Mouse (Mus musculus): ENCODE measurements around the gene Pyroxd1. TPM values are rescaled to one million over a fixed set of nuclear protein-coding genes. Genes with fewer than 3 reads are reported as not detected.
A peak's percentile ranks its signal among the peaks of the same experiment; 100 is the strongest.
"Not testable (repeated sequence)": the region's sequence is repeated elsewhere in the genome, so short reads cannot be mapped to it uniquely, and the experiment has no call there.

Gene Pyroxd1
- 10 to 100 TPM; 18.8 to 20.0 TPM for polyA plus RNA-seq (2017; shearing (Covaris generic))

- ATAC-seq = peak; percentile 87
Observed at GRCm38 (mm10) chr6:142345440-142346038, at the start of gene Pyroxd1. Gene Pyroxd1 (plus strand): TSS chr6:142345654.

- no peak for ATAC-seq
Observed at GRCm38 (mm10) chr6:142298098-142298497, 47.4 kb upstream of the Pyroxd1 start, which contains the start of gene Iapp. Gene Iapp (plus strand): TSS chr6:142298423.

GRCm38 (mm10) chr6:142305076-142305475 lies 40.4 kb upstream of the Pyroxd1 start:
- ATAC-seq = no peak

GRCm38 (mm10) chr6:142314285-142314684 lies 31.2 kb upstream of the Pyroxd1 start:
- no peak for ATAC-seq

DNA sequence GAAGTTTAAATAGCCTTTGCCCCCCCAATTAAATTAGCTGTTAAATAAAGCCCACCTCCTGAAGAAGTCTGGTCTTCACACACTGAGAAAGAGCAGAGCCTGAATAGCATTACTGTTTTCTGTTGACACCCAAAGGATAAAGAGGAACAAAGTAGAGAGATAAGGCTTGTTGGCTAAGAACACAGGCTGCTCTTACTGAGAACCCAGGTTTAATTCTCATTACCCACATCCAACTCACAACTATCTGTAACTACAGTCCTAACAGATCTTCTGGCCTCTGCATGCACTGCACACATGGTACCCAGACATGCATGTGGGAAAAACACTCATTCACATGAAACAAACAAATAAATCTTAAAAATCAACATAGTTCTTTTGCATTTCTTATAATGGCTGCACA lies 28.3 kb upstream of the Pyroxd1 start:
- ATAC-seq = no peak

DNA sequence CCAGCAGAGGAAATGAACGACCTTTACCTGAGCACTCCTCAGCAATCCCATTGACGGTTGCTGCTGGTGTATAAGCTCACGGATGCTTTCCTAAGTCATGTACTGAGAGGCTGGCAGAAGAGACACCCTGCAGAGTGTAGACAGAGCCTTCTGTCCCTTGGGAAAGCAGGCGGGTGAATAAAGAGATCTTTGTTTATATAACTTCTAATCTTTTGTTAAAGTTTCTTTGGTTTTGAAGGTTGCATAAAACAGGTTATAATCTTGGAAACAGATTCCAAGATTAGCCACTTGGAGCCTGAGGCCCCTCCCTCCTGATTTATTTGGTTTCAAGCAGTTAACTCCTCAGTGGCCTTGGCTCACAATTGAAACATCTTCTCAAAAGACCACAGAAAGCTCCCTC lies 22.6 kb upstream of the Pyroxd1 start, which contains the start of gene Slco1a5:
TSS of gene Slco1a5 (minus strand) at position 101 of the 400 bp plus-strand sequence.
- ATAC-seq = no peak

GRCm38 (mm10) chr6:142326598-142326997 lies 18.9 kb upstream of the Pyroxd1 start:
- ATAC-seq = no peak

DNA sequence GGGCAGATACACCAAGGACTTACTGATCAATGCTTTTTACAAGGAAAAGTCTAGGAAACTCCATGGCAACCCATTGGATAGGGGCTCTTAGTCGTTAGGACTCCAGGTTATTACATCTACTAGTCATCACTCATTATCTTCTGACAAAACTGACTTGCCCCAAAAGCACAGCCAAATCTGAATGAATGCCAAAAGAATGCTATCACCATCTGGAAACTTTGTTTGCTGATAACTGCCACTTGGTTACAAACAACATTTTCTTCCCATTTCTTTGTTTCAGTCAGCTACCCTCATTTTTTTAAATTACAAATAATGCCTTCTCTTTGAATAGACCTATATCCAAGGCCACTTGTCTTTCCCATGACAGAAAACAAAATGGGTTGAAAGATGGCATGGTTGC lies 16.3 kb upstream of the Pyroxd1 start:
- ATAC-seq = no peak

GRCm38 (mm10) chr6:142338961-142339360 lies 6.5 kb upstream of the Pyroxd1 start:
- ATAC-seq = no peak

GRCm38 (mm10) chr6:142339576-142339975 lies 5.9 kb upstream of the Pyroxd1 start:
- no peak for ATAC-seq

DNA sequence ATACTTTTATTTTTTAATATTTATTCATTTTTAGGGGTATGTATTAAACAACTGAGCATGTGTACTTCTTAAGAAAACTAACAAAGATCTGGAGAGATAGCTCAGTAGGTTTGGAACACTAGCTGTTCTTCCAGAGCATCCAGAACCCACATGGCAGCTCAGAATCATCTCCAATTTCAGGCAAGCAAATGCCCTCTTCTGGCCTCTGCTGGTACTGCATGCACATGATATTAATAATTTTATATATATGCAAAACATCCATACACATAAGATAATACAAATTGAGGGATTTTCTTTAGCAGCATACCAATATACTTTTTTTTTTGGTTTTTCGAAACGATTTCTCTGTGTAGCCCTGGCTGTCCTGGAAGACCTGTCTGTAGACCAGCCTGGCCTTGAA lies 1.9 kb upstream of the Pyroxd1 start:
- ATAC-seq = no peak

DNA sequence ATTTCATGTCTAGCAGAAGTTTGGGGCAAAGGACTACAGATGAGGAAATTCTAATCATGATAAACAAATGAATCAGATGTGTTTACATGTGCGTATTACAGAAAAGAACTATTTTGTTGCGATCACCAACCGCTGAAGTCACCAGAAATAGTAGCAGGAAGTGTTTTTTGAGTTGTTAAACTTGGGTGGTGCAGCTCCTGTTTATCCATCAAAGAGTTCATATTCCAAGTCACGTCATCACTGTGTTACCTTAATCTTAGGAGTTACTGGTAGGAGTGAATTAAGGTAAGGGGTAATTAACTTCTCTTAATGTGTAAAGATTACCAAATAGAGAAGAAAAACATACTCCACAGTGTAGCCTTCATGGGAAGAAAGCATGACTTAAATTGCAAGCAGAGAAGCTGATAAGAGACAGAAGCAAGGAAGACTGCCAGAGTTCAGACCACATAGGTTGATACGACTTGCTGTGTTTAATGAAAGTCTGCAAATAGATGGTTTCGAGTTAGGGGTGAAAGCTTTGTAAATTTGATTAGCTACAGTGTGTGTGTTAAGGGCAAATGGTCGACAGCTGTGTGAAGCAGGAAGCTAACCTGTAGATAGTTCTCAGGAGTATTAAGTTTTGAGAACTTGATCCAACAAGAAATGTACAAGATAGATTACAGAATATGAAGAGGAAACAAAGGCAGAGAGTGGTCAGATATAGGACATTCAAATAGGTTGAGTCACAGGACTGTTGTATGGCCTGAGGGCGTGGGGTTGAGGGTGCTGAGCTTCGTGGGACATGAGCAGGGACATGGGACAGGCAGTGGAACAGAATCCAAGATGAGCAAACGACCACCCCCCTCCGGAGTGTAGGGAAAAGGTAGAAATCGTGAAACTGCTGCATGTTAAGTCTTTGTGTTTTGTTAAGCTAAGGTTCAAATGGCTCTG lies 992 bp downstream of the Pyroxd1 start:
- ATAC-seq = peak; percentile 13

DNA sequence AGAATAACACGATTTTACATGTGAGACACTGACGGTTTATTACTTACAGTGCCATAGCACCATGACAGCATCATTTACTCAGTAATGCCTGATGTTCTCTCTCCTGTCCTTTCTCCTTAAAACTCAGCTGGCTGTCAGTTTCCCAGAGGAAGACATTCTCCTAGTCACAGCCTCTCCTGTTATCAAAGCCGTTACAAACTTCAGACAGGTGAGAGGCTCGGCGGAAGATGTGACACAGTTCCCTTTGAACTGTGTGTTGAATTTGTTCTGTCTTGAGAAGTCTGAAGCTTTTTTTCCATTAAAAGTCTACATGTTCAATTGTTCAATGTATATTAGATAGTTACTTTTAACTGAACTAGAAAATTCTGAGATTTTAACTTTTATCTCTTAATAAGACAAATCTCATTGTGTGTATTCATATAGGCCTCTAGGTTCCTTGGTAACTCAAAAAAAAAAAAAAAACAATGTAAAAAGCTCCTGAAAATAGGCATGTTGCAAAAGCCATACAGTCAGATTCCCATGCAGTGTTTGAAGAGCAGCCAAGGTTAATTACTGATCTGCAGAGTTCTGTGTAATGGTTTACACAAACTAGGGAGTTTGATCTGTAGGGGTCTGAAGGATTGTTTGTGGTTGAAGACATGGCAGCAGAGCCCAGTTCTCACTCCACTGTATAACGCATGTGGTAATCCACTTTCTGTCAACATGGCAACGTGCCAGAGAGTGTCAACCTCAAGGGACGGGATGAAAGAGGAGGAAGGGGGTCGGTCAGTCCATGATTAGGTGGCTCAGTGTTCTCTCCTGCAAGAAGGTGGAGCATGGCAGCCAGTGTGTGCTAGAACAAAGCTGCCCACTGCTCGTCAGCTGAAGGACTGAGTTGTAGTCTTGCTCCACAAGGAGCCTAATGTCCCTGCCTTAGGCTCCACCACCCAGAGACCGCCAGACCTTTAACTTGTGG lies 2.3 kb downstream of the Pyroxd1 start:
- no peak for ATAC-seq

GRCm38 (mm10) chr6:142352099-142352498 lies 6.6 kb downstream of the Pyroxd1 start:
- not testable (repeated sequence) for ATAC-seq

DNA sequence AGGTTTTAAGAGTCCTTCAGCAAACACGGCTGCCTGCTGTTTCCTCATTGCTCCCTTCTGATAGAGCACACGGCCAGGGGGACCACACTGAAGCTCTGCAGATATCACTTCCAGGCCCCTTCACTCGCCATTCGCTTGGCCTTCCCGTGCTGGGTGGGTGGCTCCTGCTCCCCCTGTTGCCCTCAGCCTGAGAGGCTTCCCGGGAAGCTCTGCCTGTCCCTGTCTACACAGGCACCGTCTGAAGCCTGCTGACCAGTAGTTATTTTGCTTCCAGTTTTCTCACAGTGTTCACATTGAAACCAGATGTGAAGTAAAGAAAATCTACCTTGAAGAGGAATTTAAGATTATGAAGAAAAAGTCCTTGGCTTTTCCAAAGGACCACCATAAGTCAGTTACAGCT lies 11.7 kb downstream of the Pyroxd1 start:
- no peak for ATAC-seq

- no peak for ATAC-seq
Observed at GRCm38 (mm10) chr6:142362036-142362435, 16.6 kb downstream of the Pyroxd1 start.

GRCm38 (mm10) chr6:142363019-142363576 lies 17.6 kb downstream of the Pyroxd1 start:
- no peak for ATAC-seq

GRCm38 (mm10) chr6:142365742-142366472 lies 20.5 kb downstream of the Pyroxd1 start:
- no peak for ATAC-seq

- ATAC-seq = no peak
Observed at GRCm38 (mm10) chr6:142366473-142367018, 21.1 kb downstream of the Pyroxd1 start.

- ATAC-seq = no peak
Observed at GRCm38 (mm10) chr6:142367565-142367964, 22.1 kb downstream of the Pyroxd1 start.

DNA sequence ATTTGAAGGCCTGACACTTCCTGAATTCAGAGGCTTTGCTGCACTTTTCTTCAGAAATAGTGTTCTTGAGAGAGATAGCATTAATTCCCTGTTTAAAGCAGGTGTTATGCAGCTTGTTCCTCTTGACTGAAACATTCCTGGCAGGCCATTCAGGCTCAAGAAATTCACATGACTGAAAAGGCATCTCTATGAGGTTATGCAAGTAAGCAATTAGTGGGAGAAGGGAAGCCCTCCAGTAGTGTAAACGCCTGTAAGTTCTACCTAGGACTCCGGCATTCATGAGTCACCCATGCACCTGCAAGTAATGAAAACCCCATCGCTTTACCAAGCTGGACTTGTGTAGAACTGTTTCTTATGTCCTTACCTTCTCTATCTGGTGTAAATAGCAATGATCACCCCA lies 24.1 kb downstream of the Pyroxd1 start:
- ATAC-seq = no peak

Data from CD4-positive, CD25-positive, alpha-beta regulatory T cell, adult 4 months (primary cell).